Mouse (Mus musculus): Measurements from ENCODE around the gene Klk1b11.
"Not testable (repeated sequence)": the region's sequence is repeated elsewhere in the genome, so short reads cannot be mapped to it uniquely, and the experiment has no call there.

Klk1b11 gene

GRCm38 (mm10) chr7:43995577-43995976, at the start of gene Klk1b11:
Gene Klk1b11 (plus strand): TSS chr7:43995877.
- DNase-seq (ENCODE audit: low spot score in 2 of 2), result not testable (repeated sequence)

- DNase-seq (ENCODE audit: low spot score in 2 of 2), result no peak
These were observed 45.3 kb upstream of the Klk1b11 start, which contains the start of gene Klk1b8 for GRCm38 (mm10) chr7:43950364-43950763. Gene Klk1b8 (plus strand): TSS chr7:43950664.

GRCm38 (mm10) chr7:43952703-43953102, 43.0 kb upstream of the Klk1b11 start:
- peak in 1 of 2 experiments; percentile 37 for DNase-seq (ENCODE audit: low spot score in 2 of 2)

GRCm38 (mm10) chr7:43966451-43966850, 29.2 kb upstream of the Klk1b11 start, which contains the start of gene Klk1b1:
Gene Klk1b1 (plus strand): TSS chr7:43966751.
- DNase-seq (ENCODE audit: low spot score in 2 of 2), result no peak

GRCm38 (mm10) chr7:43967058-43967457, 28.6 kb upstream of the Klk1b11 start:
- no peak for DNase-seq (ENCODE audit: low spot score in 2 of 2)

- no peak for DNase-seq (ENCODE audit: low spot score in 2 of 2)
These were observed 28.1 kb upstream of the Klk1b11 start for GRCm38 (mm10) chr7:43967612-43968011.

GRCm38 (mm10) chr7:43975761-43976160, 19.9 kb upstream of the Klk1b11 start, which contains the start of gene Klk1b9:
Gene Klk1b9 (plus strand): TSS chr7:43976061.
- DNase-seq (ENCODE audit: low spot score in 2 of 2), result not testable (repeated sequence)

GRCm38 (mm10) chr7:43985657-43986056, 10.0 kb upstream of the Klk1b11 start:
- no peak for DNase-seq (ENCODE audit: low spot score in 2 of 2)

GRCm38 (mm10) chr7:43994821-43995220, 856 bp upstream of the Klk1b11 start:
- DNase-seq (ENCODE audit: low spot score in 2 of 2), result not testable (repeated sequence)

GRCm38 (mm10) chr7:44004847-44005246, 9.2 kb downstream of the Klk1b11 start:
- DNase-seq (ENCODE audit: low spot score in 2 of 2), result no peak

- DNase-seq (ENCODE audit: low spot score in 2 of 2), result not testable (repeated sequence)
These were observed 16.2 kb downstream of the Klk1b11 start, which contains the start of gene Klk1b26 for GRCm38 (mm10) chr7:44011868-44012267. Gene Klk1b26 (plus strand): TSS chr7:44012168.

- peak in 1 of 2 experiments; percentile 38 for DNase-seq (ENCODE audit: low spot score in 2 of 2)
These were observed 19.0 kb downstream of the Klk1b11 start for GRCm38 (mm10) chr7:44014666-44015065.

GRCm38 (mm10) chr7:44015071-44015470, 19.4 kb downstream of the Klk1b11 start:
- DNase-seq (ENCODE audit: low spot score in 2 of 2), result peak in 1 of 2 experiments; percentile 22
